Mouse (Mus musculus) heart, embryonic 11.5 days (tissue): ENCODE results near the gene Cxcl14. TPM values are rescaled to one million over a fixed set of nuclear protein-coding genes. Genes with fewer than 3 reads are reported as not detected.

ENCODE experiments used
- ATAC-seq: fragments of 200-750 bp; cut with Nextera tagmentation; replicated peaks from 2 replicates; pipeline ENCODE4 v1.8.0; 2017; ENCODE audit warnings: moderate library complexity; ENCODE audit not compliant: insufficient number of reproducible peaks, low FRiP score, low TSS enrichment
- H3K27ac ChIP-seq: fragments of 300-500 bp; sonication (generic); 2 replicates; pipeline ENCODE4 v1.5.1; 2014; ENCODE audit warnings: mild to moderate bottlenecking, low read depth, low read length
- H3K27me3 ChIP-seq: fragments of 300-500 bp; sonication (generic); 2 replicates; pipeline ENCODE4 v1.6.1; 2014; ENCODE audit warnings: mild to moderate bottlenecking, low read length, mixed read lengths; ENCODE audit not compliant: control insufficient read depth, insufficient read depth
- H3K36me3 ChIP-seq: fragments of 300-500 bp; sonication (generic); 2 replicates; pipeline ENCODE4 v1.6.1; 2014; ENCODE audit warnings: mild to moderate bottlenecking, low read length, moderate library complexity, mixed read lengths; ENCODE audit not compliant: control insufficient read depth, insufficient read depth
- H3K4me1 ChIP-seq: fragments of 300-500 bp; sonication (generic); 2 replicates; pipeline ENCODE4 v1.6.1; 2014; ENCODE audit warnings: low read length; ENCODE audit not compliant: control insufficient read depth, insufficient read depth
- H3K4me2 ChIP-seq: fragments of 300-500 bp; sonication (generic); 2 replicates; pipeline ENCODE4 v1.6.1; 2014; ENCODE audit warnings: mild to moderate bottlenecking, moderate library complexity
- H3K4me3 ChIP-seq: fragments of 300-500 bp; sonication (generic); 2 replicates; pipeline ENCODE4 v1.5.1; 2014; ENCODE audit warnings: low read depth, low read length
- H3K9ac ChIP-seq: fragments of 300-500 bp; sonication (generic); 2 replicates; pipeline ENCODE4 v1.6.1; 2014; ENCODE audit warnings: mild to moderate bottlenecking, low read depth, low read length, moderate library complexity
- H3K9me3 ChIP-seq: fragments of 300-500 bp; sonication (generic); replicated peaks from 2 replicates; pipeline ENCODE4 v1.6.1; 2016; ENCODE audit warnings: low read length; ENCODE audit not compliant: control insufficient read depth
- WGBS: fragments of 180-500 bp; shearing (Covaris S2); extraction: QIAGEN DNeasy Blood & Tissue Kit; methylation state at CpG from one replicate; pipeline ENCODE4 v1.1.7; 2014; ENCODE audit not compliant: insufficient replicate concordance; 5-methylcytosine and 5-hydroxymethylcytosine counted together
- polyA plus RNA-seq: library from polyadenylated mRNA; unstranded; fragments of >200 nt; fragmentation: Nextera tagmentation; extraction: Ambion mirVana; gene quantifications from 2 replicates; pipeline ENCODE4 v1.2.1, GENCODE M21; 2014

Gene Cxcl14
- polyA plus RNA-seq, 1 experiment from 2014 or later = 3.2 TPM

GRCm38 (mm10) chr13:56262269-56262668, 34.1 kb downstream of the Cxcl14 start:
- H3K9ac ChIP-seq = no peak overlapping the region
- ATAC-seq = no peak

DNA sequence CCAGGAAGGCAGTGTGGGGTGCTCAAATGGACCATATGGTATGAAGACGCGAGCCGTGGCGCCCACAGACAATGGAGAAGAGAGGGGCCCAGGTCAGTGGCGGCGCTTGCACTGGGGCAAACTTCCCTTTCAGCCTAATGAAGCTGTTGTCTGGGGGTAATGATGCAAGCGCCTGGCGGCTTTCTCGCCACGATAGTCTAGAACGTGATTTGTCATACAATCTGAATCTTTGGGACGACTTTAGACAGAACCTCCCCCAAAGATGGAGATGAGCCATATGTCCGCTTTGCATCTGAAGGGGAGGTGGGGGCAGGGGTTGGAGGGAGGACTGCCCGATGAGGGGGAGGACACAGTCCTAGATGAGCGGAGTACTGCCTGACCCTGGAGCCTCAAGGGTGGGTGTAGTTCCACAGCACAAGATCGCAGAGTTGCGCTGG, 36.0 kb downstream of the Cxcl14 start:
- Histone ChIP-seq H3K9ac (no peak overlapping the region), H3K4me2 (no peak overlapping the region), H3K27ac (no peak overlapping the region), H3K36me3 (no peaks in the 10 kb centered on the region), H3K4me3 (no peak overlapping the region), H3K4me1 (0 out of 2 replicates have a peak, but pooled peaks cover 3% of the 10 kb centered on the region), H3K27me3 (peaks cover 82% of the 10 kb centered on the region), H3K9me3 (no peaks in the 10 kb centered on the region)
- WGBS = 5% methylated on average over 17 of the region's 17 CpGs
- no peak for ATAC-seq

More at GRCm38 (mm10) chr13:56262269-56262668, 34.1 kb downstream of the Cxcl14 start:
- Histone ChIP-seq H3K27me3 (peaks cover 71% of the 10 kb centered on the region), H3K27ac (no peak overlapping the region), H3K36me3 (no peaks in the 10 kb centered on the region), H3K9me3 (no peaks in the 10 kb centered on the region; the same call in 1 of the 2 replicates), H3K4me1 (0 out of 2 replicates have a peak, but pooled peaks cover 3% of the 10 kb centered on the region), H3K4me2 (no peak overlapping the region), H3K4me3 (no peak overlapping the region)
- WGBS = 42% methylated on average over 4 of the region's 4 CpGs

DNA sequence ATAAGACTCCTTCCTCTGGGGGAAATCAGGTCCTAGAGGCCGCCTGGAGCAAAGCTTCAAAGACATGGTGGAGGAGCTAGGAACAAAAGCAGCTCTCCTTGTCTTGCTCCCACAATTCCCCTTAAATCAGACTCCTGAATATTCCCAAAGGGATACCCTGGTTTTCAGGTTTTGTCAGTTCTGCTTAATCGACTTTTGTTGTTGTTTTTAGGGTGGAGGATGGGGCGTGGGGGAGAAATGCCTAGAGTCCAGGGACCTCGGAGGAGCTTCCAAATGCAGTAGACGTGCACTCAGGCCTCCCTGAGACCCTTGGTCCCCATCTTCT, 36.5 kb downstream of the Cxcl14 start:
- peaks cover 84% of the 10 kb centered on the region for H3K27me3 ChIP-seq
- 0 out of 2 replicates have a peak, but pooled peaks cover 3% of the 10 kb centered on the region for H3K4me1 ChIP-seq
- H3K4me2 ChIP-seq = no peak overlapping the region
- no peak overlapping the region for H3K27ac ChIP-seq
- H3K36me3 ChIP-seq = no peaks in the 10 kb centered on the region
- H3K4me3 ChIP-seq = no peak overlapping the region
- WGBS = 1% methylated on average over 5 of the region's 5 CpGs
- no peak for ATAC-seq
- no peaks in the 10 kb centered on the region for H3K9me3 ChIP-seq
- no peak overlapping the region for H3K9ac ChIP-seq

DNA sequence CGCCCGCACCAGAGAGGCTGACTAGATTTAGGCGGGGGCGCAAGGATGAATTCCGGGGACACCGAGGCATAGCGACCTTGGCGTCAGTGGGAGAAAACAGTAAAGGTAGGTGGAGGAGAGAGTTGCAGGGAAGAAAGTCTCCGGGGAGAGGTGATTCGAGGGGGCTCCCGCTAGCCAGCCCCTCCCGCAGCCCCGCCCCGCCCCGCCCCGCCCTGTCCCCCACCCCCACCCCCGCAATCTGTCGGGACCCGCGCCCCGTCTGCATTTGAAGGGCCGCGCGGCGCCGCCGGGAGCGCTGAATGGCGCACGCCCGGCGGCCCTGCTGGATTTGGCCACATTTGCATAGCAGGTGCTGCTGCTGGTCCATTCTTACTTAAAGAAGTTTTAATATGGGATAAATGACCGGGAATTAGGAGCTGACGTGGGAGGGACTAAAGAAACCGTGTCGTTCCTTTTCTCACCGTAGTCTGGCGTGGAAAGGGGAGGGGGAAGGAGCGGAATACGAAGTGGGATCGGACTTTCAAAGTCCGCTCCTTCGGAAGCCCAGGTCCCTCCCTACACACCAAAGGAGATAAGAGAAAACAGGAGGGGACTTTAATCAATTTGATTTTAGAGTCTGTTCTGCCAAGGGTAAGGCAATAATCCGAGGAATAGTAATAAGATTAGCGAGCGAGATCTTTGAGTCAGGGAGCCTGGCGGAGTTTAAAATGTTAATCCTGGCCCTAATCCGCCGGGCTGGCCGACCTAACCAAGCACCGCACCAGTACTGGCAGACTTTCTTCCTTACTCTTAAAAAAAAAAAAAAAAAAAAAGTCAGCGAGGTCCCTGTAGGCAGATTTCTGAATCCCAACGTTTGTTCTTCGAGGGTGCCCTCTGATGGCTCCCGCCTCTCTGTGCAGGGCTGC, 37.1 kb downstream of the Cxcl14 start:
- 1% methylated on average over 55 of the region's 55 CpGs for WGBS
- Histone ChIP-seq H3K4me1 (0 out of 2 replicates have a peak, but pooled peaks cover 3% of the 10 kb centered on the region), H3K27ac (no peak overlapping the region), H3K4me2 (peak overlapping the region; percentile 55), H3K4me3 (peak overlapping the region; percentile 29), H3K27me3 (peaks cover 84% of the 10 kb centered on the region), H3K9ac (no peak overlapping the region), H3K36me3 (no peaks in the 10 kb centered on the region), H3K9me3 (no peaks in the 10 kb centered on the region)
- no peak for ATAC-seq

DNA sequence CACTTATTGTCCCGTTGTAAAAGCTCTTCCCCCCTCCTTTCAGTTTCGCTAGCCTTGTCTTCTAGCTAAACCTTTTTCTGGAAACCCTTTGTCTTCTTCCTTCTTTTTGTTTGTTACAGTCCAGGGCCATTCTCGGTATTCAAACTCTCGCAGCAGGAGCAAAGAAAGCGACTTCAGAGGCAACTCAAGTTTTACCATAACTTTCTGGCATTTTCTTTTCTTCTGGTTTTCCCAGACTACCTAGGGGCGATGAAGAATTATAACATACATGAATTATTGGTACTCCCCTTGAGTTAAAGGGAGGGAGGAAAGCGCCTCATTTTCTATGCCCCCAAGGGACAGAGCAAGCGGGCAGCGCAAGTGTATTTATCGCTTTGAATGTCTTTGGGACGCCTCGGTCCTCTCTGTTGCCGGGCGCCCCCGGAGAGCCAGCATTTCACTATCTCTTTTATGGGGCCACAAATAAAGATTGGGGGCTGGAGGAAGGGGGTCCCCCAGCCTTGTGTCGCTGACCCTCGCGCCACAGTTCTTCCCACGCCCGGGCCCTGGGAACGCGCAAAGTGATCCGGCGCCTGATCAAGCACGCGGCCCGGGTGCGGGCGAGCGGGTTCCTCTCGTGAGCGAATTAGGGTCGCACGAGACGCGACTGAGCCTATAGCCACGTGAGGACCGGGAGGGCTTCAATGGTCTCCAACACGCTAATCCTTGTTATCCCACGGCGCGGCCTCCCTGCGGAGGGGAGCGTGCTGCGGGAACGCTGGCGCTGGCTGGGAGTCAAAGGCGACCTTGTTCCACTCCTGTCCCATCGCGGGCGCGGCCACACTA, 37.9 kb downstream of the Cxcl14 start:
- no peak overlapping the region for H3K27ac ChIP-seq
- H3K9ac ChIP-seq = no peak overlapping the region
- H3K4me3 ChIP-seq = peak overlapping the region; percentile 29
- no peaks in the 10 kb centered on the region for H3K9me3 ChIP-seq
- no peaks in the 10 kb centered on the region for H3K36me3 ChIP-seq
- ATAC-seq = no peak
- H3K4me1 ChIP-seq = 0 out of 2 replicates have a peak, but pooled peaks cover 3% of the 10 kb centered on the region
- 1% methylated on average over 52 of the region's 52 CpGs for WGBS
- H3K4me2 ChIP-seq = peak overlapping the region; percentile 55
- peaks cover 88% of the 10 kb centered on the region for H3K27me3 ChIP-seq

DNA sequence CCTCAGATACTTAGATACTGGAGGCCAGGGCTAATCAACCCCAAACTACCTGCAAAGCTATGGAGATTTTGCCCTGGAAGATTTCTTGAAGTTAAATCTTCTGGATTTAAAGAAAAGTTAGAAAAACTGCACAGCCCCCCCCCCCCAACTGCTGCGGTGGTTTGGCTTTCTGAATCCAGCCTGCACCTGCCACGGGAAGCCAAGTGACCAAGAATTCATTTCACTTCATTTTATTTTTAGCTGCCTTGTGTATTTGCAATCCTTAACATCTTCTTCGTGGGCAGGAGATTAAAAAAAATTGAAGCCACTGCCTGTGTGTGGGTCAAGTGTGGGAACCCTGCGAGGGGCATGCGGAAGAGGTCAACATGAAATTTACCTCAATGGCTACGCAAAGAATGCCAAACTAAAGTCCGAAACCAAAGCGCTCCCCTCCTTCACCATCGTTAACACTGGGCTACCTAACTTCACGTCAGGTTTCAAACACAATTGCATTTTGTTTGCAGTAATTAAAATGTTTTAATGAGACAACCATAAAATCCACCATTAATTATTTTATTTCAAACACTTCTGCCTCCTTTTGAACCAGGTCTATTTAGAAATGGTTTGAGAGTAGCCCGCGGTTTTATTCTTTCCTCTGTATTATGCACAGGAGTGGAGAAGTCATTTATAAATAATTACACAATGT, 38.7 kb downstream of the Cxcl14 start:
- Histone ChIP-seq H3K4me3 (no peak overlapping the region), H3K27ac (no peak overlapping the region), H3K4me2 (no peak overlapping the region), H3K9me3 (no peaks in the 10 kb centered on the region), H3K4me1 (0 out of 2 replicates have a peak, but pooled peaks cover 3% of the 10 kb centered on the region), H3K27me3 (peaks cover 91% of the 10 kb centered on the region), H3K9ac (no peak overlapping the region), H3K36me3 (no peaks in the 10 kb centered on the region)
- WGBS = 6% methylated on average over 12 of the region's 12 CpGs
- ATAC-seq = no peak

DNA sequence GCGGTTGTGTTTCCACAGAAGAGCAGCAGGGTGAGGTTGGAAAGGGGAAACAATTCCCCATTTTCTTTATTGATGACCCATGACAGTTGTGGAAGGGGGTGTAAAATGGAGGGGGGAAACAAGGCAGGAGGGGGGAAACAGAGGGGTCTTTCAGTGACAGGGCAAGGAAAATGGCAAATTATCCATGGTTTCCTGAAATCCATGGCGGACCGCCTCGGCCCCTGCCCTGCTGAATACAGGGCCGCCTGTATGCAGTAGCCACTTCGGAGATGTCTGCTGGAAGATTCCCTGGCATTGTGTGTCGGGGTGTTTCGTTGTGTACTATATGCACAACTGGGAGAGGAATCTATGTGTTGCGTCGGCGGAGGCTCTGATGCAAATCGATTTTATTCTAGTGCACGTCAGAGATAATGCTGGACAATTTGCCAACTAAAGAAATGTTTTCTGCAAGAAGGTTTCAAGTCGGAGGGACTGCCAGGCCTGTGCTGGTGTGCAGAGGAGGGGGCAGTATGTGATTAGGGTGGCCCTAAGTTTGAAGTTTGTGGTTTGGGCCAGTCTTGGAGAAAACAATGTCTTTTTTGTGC, 39.5 kb downstream of the Cxcl14 start:
- 11% methylated on average over 14 of the region's 14 CpGs for WGBS
- H3K9me3 ChIP-seq = no peaks in the 10 kb centered on the region

DNA sequence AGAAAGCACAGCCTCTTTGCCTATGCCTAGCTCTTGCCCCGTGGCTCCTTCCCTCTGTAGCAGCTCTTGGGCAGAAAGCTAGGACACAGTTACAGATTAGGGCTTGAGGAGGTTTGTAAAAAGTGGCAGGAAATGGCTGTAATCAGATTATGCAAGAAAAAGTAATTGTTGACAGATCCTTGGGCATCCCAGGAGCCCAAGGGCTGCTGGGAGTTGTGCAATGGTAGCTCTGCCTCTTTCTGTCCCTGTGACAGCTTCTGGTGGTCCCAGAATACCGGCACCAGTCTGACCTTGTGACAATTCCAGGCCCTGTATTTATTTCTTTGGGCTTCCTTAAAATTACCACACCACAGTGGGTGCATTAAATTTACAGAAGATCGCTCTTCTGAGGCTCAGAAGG, 43.0 kb downstream of the Cxcl14 start:
- Histone ChIP-seq H3K27me3 (peaks cover 93% of the 10 kb centered on the region), H3K9ac (no peak overlapping the region), H3K36me3 (no peaks in the 10 kb centered on the region), H3K4me3 (no peak overlapping the region), H3K27ac (no peak overlapping the region), H3K9me3 (no peaks in the 10 kb centered on the region), H3K4me1 (no peaks in the 10 kb centered on the region), H3K4me2 (no peak overlapping the region)
- WGBS = 15% methylated on average over 3 of the region's 3 CpGs
- ATAC-seq = no peak

More for the DNA sequence above, 39.5 kb downstream of the Cxcl14 start:
- H3K36me3 ChIP-seq = no peaks in the 10 kb centered on the region
- peaks cover 92% of the 10 kb centered on the region for H3K27me3 ChIP-seq
- no peak overlapping the region for H3K4me2 ChIP-seq
- H3K4me1 ChIP-seq = 0 out of 2 replicates have a peak, but pooled peaks cover 3% of the 10 kb centered on the region
- no peak overlapping the region for H3K9ac ChIP-seq
- no peak for ATAC-seq
- H3K27ac ChIP-seq = no peak overlapping the region
- no peak overlapping the region for H3K4me3 ChIP-seq
